Mouse (Mus musculus): ENCODE measurements around the gene Arhgef25.

DNA sequence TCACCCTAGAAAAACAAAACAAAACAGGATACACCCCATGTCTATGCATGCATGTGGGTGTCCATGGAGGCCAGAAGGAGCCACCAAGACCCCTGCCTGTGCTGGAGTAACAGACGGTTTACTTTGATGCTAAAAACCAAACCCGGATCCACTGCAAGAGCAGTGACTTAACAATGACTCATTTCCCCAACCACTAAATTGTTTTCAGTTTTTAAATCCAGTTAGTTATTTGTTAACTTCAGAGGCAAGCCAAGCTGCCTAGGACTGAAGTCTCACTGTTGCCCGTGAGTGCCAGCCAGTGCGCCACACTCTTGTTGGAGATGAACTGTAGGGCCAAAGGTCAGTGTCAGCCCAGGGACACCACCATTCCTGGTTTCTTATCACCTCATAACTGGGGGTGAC is 39.4 kb downstream of the Arhgef25 start:
- TF ChIP-seq CTCF (IDR thresholded peaks at IDR 0.05; ENCODE audit: extremely low read depth, insufficient read depth, insufficient read length, insufficient replicate concordance) = no peak
- TF ChIP-seq POLR2A (IDR thresholded peaks at IDR 0.05; ENCODE audit: low read depth, low read length) = no peak

All from spleen, adult 2 months (tissue).